In genomic region chr5:114931626-114932025, GRCm38 (mm10) we compare ENCODE assay signal across 28 mouse cellular contexts. TPM values are rescaled to one million over a fixed set of nuclear protein-coding genes. Genes with fewer than 3 reads are reported as not detected.
DNase-seq lines count a peak whose midpoint lies in the region; ATAC-seq lines count a peak whose summit lies in the region.
"Had no signal": no experiment of that assay in that cellular context is flagged by ENCODE, and none has a peak within 500 bp of the region (broad histone marks: within the 10 kb centered on the region; RNA-seq: fewer than 3 reads in every experiment).

No protein-coding gene starts in this region.

- H3K27me3 ChIP-seq in midbrain, embryonic 11.5 days (ENCODE audit: control insufficient read depth, insufficient read depth, low read length), result no peaks in the 10 kb centered on the region
- no peaks in the 10 kb centered on the region for H3K27me3 ChIP-seq in midbrain, embryonic 15.5 days (replicated peaks)
- H3K27me3 ChIP-seq: CH12.LX; embryonic facial prominence, embryonic 12.5 days; Patski had no signal

- DNase-seq in midbrain, embryonic 11.5 days (ENCODE audit: low spot score, missing footprints), result peak; percentile 59
- peak; percentile 71 for DNase-seq in R1 (ENCODE audit: low read depth, low spot score)
- DNase-seq in frontal cortex, postnatal 25 days (ENCODE audit: low spot score in 2 of 2), result no peak
- DNase-seq in urinary bladder, postnatal 10 days (ENCODE audit: low spot score), result no peak
- DNase-seq: adrenal gland, adult 8-10 months; adrenal gland, postnatal 14 days; adrenal gland, postnatal 36 days; B cell, adult 2 months; cerebellum, adult 11-12 months; cerebellum, adult 2 months; cerebellum, adult 9-10 months; cerebellum, postnatal 10 days; cerebellum, postnatal 25 days had no signal

- H3K9me3 ChIP-seq in midbrain, embryonic 11.5 days (ENCODE audit: control insufficient read depth, low read length), result no peaks in the 10 kb centered on the region
- H3K9me3 ChIP-seq in midbrain, embryonic 15.5 days, result no peaks in the 10 kb centered on the region
- H3K9me3 ChIP-seq: embryonic facial prominence, embryonic 10.5 days; embryonic facial prominence, embryonic 12.5 days; forebrain, embryonic 10.5 days; forebrain, embryonic 12.5 days; G1E had no signal

- H3K4me3 ChIP-seq in midbrain, embryonic 11.5 days (ENCODE audit: low read depth, low read length), result no peak overlapping the region
- H3K4me3 ChIP-seq in midbrain, embryonic 15.5 days, result no peak overlapping the region
- H3K4me3 ChIP-seq: embryonic facial prominence, embryonic 10.5 days; embryonic facial prominence, embryonic 12.5 days; erythroblast, embryonic 14.5 days; forebrain, embryonic 10.5 days; forebrain, embryonic 12.5 days had no signal

- no peaks in the 10 kb centered on the region for H3K36me3 ChIP-seq in midbrain, embryonic 11.5 days (ENCODE audit: control insufficient read depth, insufficient read depth, low read length)
- H3K36me3 ChIP-seq in midbrain, embryonic 15.5 days (replicated peaks), result no peaks in the 10 kb centered on the region
- H3K36me3 ChIP-seq: embryonic facial prominence, embryonic 10.5 days; embryonic facial prominence, embryonic 12.5 days; forebrain, embryonic 10.5 days; forebrain, embryonic 12.5 days had no signal

- H3K4me2 ChIP-seq in midbrain, embryonic 11.5 days, result no peak overlapping the region
- H3K4me2 ChIP-seq in midbrain, embryonic 15.5 days, result no peak overlapping the region
- H3K4me2 ChIP-seq: embryonic facial prominence, embryonic 12.5 days; forebrain, embryonic 12.5 days had no signal

- H3K9ac ChIP-seq in midbrain, embryonic 11.5 days (ENCODE audit: low read length), result no peak overlapping the region
- no peak overlapping the region for H3K9ac ChIP-seq in midbrain, embryonic 15.5 days
- H3K9ac ChIP-seq: embryonic facial prominence, embryonic 12.5 days; forebrain, embryonic 12.5 days had no signal

- no peaks in the 10 kb centered on the region for H3K4me1 ChIP-seq in midbrain, embryonic 11.5 days (ENCODE audit: control insufficient read depth, insufficient read depth, low read length)
- no peaks in the 10 kb centered on the region for H3K4me1 ChIP-seq in midbrain, embryonic 15.5 days
- H3K4me1 ChIP-seq: embryonic facial prominence, embryonic 12.5 days had no signal

- no peak overlapping the region for H3K27ac ChIP-seq in midbrain, embryonic 11.5 days (ENCODE audit: low read depth, low read length)
- H3K27ac ChIP-seq in midbrain, embryonic 15.5 days, result no peak overlapping the region
- H3K27ac ChIP-seq: embryonic facial prominence, embryonic 10.5 days; embryonic facial prominence, embryonic 12.5 days; forebrain, embryonic 10.5 days; forebrain, embryonic 12.5 days had no signal

- no peak for ATAC-seq in midbrain, embryonic 11.5 days (ENCODE audit: low FRiP score)
- ATAC-seq in midbrain, embryonic 15.5 days (replicated peaks), result no peak
- ATAC-seq: activated CD4-positive, CD25-positive, alpha-beta regulatory T cell, adult 4 months; CD4-positive, CD25-positive, alpha-beta regulatory T cell, adult 4 months; forebrain, embryonic 14.5 days; forebrain, embryonic 16.5 days; Patski had no signal

- WGBS in midbrain, embryonic 11.5 days, result 66% methylated on average over 5 of the region's 5 CpGs
- WGBS in midbrain, embryonic 15.5 days, result 63% methylated on average over 5 of the region's 5 CpGs

RNA-seq across cellular contexts. Expression of gene Oasl1, which starts 8.6 kb away (rescaled TPM):
- polyA plus RNA-seq in midbrain, embryonic 11.5 days (2014; fragmentation: Nextera tagmentation; extraction: Ambion mirVana), result not detected in 2 replicates
- 0.40 and 0.68 TPM in 2 replicates for polyA plus RNA-seq in midbrain, embryonic 15.5 days (2015; fragmentation: Nextera tagmentation; extraction: Ambion mirVana)
- polyA plus RNA-seq: embryonic facial prominence, embryonic 10.5 days; erythroblast, embryonic 14.5 days; forebrain, embryonic 10.5 days had no signal

RNA-seq across cellular contexts. Expression of gene 2210016L21Rik, which starts 10.3 kb away (rescaled TPM):
- polyA plus RNA-seq in midbrain, embryonic 11.5 days (2014; fragmentation: Nextera tagmentation; extraction: Ambion mirVana), result 43.5 and 46.3 TPM in 2 replicates
- polyA plus RNA-seq in midbrain, embryonic 15.5 days (2015; fragmentation: Nextera tagmentation; extraction: Ambion mirVana), result 116 and 122 TPM in 2 replicates

RNA-seq across cellular contexts. Expression of gene Oasl2, which starts 34.9 kb away (rescaled TPM):
- polyA plus RNA-seq in midbrain, embryonic 11.5 days (2014; fragmentation: Nextera tagmentation; extraction: Ambion mirVana), result 1.3 and 1.8 TPM in 2 replicates
- 4.8 and 6.8 TPM in 2 replicates for polyA plus RNA-seq in midbrain, embryonic 15.5 days (2015; fragmentation: Nextera tagmentation; extraction: Ambion mirVana)
- polyA plus RNA-seq: G1E had no signal

RNA-seq across cellular contexts. Expression of gene Hnf1a, which starts 39.3 kb away (rescaled TPM):
- polyA plus RNA-seq in midbrain, embryonic 11.5 days (2014; fragmentation: Nextera tagmentation; extraction: Ambion mirVana), result not detected in 2 replicates
- polyA plus RNA-seq in midbrain, embryonic 15.5 days (2015; fragmentation: Nextera tagmentation; extraction: Ambion mirVana), result 0.05 and 0.10 TPM in 2 replicates
- polyA plus RNA-seq: cortical plate, adult 2 months; forebrain, embryonic 10.5 days; forebrain, embryonic 12.5 days; forebrain, embryonic 14.5 days; frontal cortex, adult 2 months; G1E had no signal

Comparison
In these comparisons a context has a peak if more than half of its experiments do, and no peak if none do; other contexts are left out.
1. DNase-seq: peak in midbrain, embryonic 11.5 days (single experiment) and R1 (single experiment); none in frontal cortex, postnatal 25 days (0 of 2) and urinary bladder, postnatal 10 days (single experiment).